Mouse (Mus musculus) E14TG2a.4 (cell line): ENCODE measurements around the gene G6pc3.

Experiments
- CTCF ChIP-seq: conservative IDR thresholded peaks from 2 replicates; pipeline ENCODE4 v1.5.1; 2014; ENCODE audit warnings: low read length
- NANOG ChIP-seq: IDR thresholded peaks from 2 replicates; pipeline ENCODE4 v1.6.1; 2014; ENCODE audit warnings: borderline replicate concordance, low read length, mixed read lengths

DNA sequence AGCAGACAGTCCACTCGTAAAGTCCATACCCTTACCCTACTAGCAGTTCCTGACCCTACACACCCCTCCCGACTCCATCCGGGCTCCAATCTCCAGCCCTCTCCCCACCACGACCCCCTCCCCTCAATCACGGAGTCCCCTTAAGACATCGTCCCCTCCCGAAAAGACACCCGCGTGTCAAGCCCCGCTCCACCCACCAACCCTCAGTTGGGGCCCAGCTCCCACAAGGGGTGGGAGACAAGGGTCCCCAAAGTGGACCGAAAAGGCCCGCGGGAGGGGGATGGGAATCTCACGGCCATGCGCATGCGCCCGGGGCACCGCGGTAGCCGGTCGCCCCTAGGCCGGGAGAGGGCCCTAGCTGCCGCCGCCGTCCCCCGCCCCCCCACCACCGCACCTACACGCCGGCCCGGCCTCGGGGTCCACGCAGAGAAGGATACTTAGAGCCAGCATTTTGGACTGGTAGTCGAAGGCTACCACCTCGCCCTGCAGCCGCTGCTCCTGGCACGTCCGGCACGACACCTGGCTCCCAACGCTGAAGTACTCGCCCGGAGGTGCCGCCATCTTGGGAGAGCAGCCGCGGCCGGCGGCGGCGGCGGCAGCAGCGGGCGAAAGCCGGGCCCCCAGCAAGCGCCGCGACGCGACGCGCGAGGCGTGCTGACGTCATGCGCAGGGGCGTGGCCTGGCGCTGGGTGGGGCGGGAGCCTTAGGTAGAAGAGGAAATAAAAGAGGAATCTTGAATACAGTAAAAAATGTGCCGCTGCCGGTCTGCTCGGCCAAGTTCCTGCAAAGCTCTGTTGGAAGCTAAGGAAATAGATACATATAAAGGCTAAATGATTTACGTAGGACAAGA lies 4.5 kb upstream of the G6pc3 start, which contains the start of gene Lsm12:
- no peak for TF ChIP-seq CTCF
- no peak for TF ChIP-seq NANOG
